Mouse (Mus musculus): Measurements from ENCODE around the gene Mrps12. TPM values are rescaled to one million over a fixed set of nuclear protein-coding genes. Genes with fewer than 3 reads are reported as not detected.
A peak's percentile ranks its signal among the peaks of the same experiment; 100 is the strongest.

The Mrps12 gene
- total and polyA plus RNA-seq, 3 experiments = 126 to 137 TPM; not detected in 1

- no peak for TF ChIP-seq SIN3A (IDR thresholded peaks at IDR 0.05; ENCODE audit: low read length)
- no peak for TF ChIP-seq ZC3H11A (IDR thresholded peaks at IDR 0.05; ENCODE audit: low read depth, low read length)
- TF ChIP-seq NRF1 (IDR thresholded peaks at IDR 0.05; ENCODE audit: insufficient read depth, low read depth, low read length, poor library complexity, severe bottlenecking) = 0 out of 2 replicates have a peak, but pooled peaks have one; percentile 5
- TF ChIP-seq TCF12 (IDR thresholded peaks at IDR 0.05; ENCODE audit: low read depth, low read length) = peak; percentile 24; the same call in 1 of the 2 replicates
- TF ChIP-seq KAT2A (conservative IDR thresholded peaks at IDR 0.05; ENCODE audit: low read depth, low read length) = no peak
- TF ChIP-seq POLR2AphosphoS2 (IDR thresholded peaks at IDR 0.05; ENCODE audit: low read length) = no peak
- no peak; the same call in 1 of the 2 replicates for TF ChIP-seq MXI1 (IDR thresholded peaks at IDR 0.05; ENCODE audit: low read depth, low read length)
- TF ChIP-seq EP300 (IDR thresholded peaks at IDR 0.05; ENCODE audit: low read depth in 1 of 2, low read length in 2 of 2) = peak in 1 of 2 experiments; percentile 24; a peak in 1 of 4 replicates
- TF ChIP-seq MAX (IDR thresholded peaks at IDR 0.05; ENCODE audit: low read length) = no peak
- 0 out of 2 replicates have a peak, but pooled peaks have one; percentile 11 for TF ChIP-seq GATA1 (IDR thresholded peaks at IDR 0.05; ENCODE audit: low read depth, low read length)
- no peak for TF ChIP-seq POLR2A (IDR thresholded peaks at IDR 0.05; ENCODE audit: control insufficient read depth in 1 of 2, insufficient read depth in 1 of 2, low read depth in 1 of 2, low read length in 2 of 2, poor library complexity in 1 of 2)
- peak; percentile 33; the same call in 1 of the 2 replicates for TF ChIP-seq TAL1 (IDR thresholded peaks at IDR 0.05; ENCODE audit: low read length)
- TF ChIP-seq SMC3 (IDR thresholded peaks at IDR 0.05; ENCODE audit: low read depth, low read length) = no peak
- no peak for TF ChIP-seq BHLHE40 (IDR thresholded peaks at IDR 0.05; ENCODE audit: borderline replicate concordance, low read depth, low read length)
- TF ChIP-seq POLR2AphosphoS5 (IDR thresholded peaks at IDR 0.05; ENCODE audit: borderline replicate concordance, low read depth, low read length) = no peak
- no peak for TF ChIP-seq ZMIZ1 (IDR thresholded peaks at IDR 0.05; ENCODE audit: low read depth, low read length)
- Histone ChIP-seq H3K27me3 (ENCODE audit: control insufficient read depth in 1 of 2, insufficient read depth in 2 of 2, low read length in 2 of 2) (no peaks in the 10 kb centered on the region), H3K79me2 (ENCODE audit: control insufficient read depth, insufficient read depth, low read length, poor library complexity) (peaks cover 18% of the 10 kb centered on the region), H3K9me3 (replicated peaks; ENCODE audit: insufficient read depth, low read length) (no peaks in the 10 kb centered on the region), H3K27ac (ENCODE audit: control insufficient read depth, low read depth, low read length) (peak overlapping the region; percentile 95), H3K4me1 (ENCODE audit: control insufficient read depth in 1 of 2, insufficient read depth in 2 of 2, low read length in 2 of 2) (peaks cover 27 to 39% of the 10 kb centered on the region in 2 experiments), H3K36me3 (ENCODE audit: control insufficient read depth in 1 of 2, insufficient read depth in 2 of 2, low read length in 2 of 2) (peaks cover 1 to 32% of the 10 kb centered on the region in 2 experiments; a peak in 3 of 4 replicates), H3K9ac (ENCODE audit: control insufficient read depth, low read depth, low read length, poor library complexity, severe bottlenecking) (peak overlapping the region; percentile 57), H3K4me3 (ENCODE audit: control insufficient read depth in 1 of 2, insufficient read depth in 1 of 2, low read depth in 2 of 2, low read length in 2 of 2) (no peak overlapping the region)
- no peak for DNase-seq (ENCODE audit: low read depth, low spot score)
Measured at GRCm38 (mm10) chr7:28770309-28770708, 28.7 kb upstream of the Mrps12 start.

GRCm38 (mm10) chr7:28769414-28769958 is 27.9 kb upstream of the Mrps12 start:
- Histone ChIP-seq H3K4me3 (ENCODE audit: control insufficient read depth in 1 of 2, insufficient read depth in 1 of 2, low read depth in 2 of 2, low read length in 2 of 2) (peak overlapping the region; percentile 8 to 33; a peak in 3 of 4 replicates), H3K4me1 (ENCODE audit: control insufficient read depth in 1 of 2, insufficient read depth in 2 of 2, low read length in 2 of 2) (peaks cover 27 to 46% of the 10 kb centered on the region in 2 experiments), H3K79me2 (ENCODE audit: control insufficient read depth, insufficient read depth, low read length, poor library complexity) (peaks cover 20% of the 10 kb centered on the region), H3K27ac (ENCODE audit: control insufficient read depth, low read depth, low read length) (peak overlapping the region; percentile 95), H3K36me3 (ENCODE audit: control insufficient read depth in 1 of 2, insufficient read depth in 2 of 2, low read length in 2 of 2) (peaks cover 1 to 32% of the 10 kb centered on the region in 2 experiments; a peak in 3 of 4 replicates), H3K27me3 (ENCODE audit: control insufficient read depth in 1 of 2, insufficient read depth in 2 of 2, low read length in 2 of 2) (no peaks in the 10 kb centered on the region), H3K9ac (ENCODE audit: control insufficient read depth, low read depth, low read length, poor library complexity, severe bottlenecking) (peak overlapping the region; percentile 57), H3K9me3 (replicated peaks; ENCODE audit: insufficient read depth, low read length) (no peaks in the 10 kb centered on the region)
- DNase-seq (ENCODE audit: low read depth, low spot score) = peak; percentile 81
- TF ChIP-seq ETS1 (IDR thresholded peaks at IDR 0.05; ENCODE audit: low read depth, low read length) (peak; percentile 41; the same call in 1 of the 2 replicates), USF1 (IDR thresholded peaks at IDR 0.05; ENCODE audit: low read depth, low read length) (no peak), TAL1 (IDR thresholded peaks at IDR 0.05; ENCODE audit: low read length) (peak; percentile 28), KAT2A (conservative IDR thresholded peaks at IDR 0.05; ENCODE audit: low read depth, low read length) (peak; percentile 14; the same call in 1 of the 2 replicates), POLR2AphosphoS5 (IDR thresholded peaks at IDR 0.05; ENCODE audit: borderline replicate concordance, low read depth, low read length) (no peak), MYB (IDR thresholded peaks at IDR 0.05; ENCODE audit: low read depth, low read length) (no peak), MYC (IDR thresholded peaks at IDR 0.05; ENCODE audit: low read depth, low read length) (peak; percentile 57; the same call in 1 of the 2 replicates), RAD21 (IDR thresholded peaks at IDR 0.05; ENCODE audit: low read depth, low read length) (no peak), RCOR1 (IDR thresholded peaks at IDR 0.05; ENCODE audit: low read depth, low read length) (no peak; the same call in 1 of the 2 replicates), CHD2 (IDR thresholded peaks at IDR 0.05; ENCODE audit: low read length) (no peak), CHD1 (IDR thresholded peaks at IDR 0.05; ENCODE audit: low read depth, low read length) (no peak), BHLHE40 (IDR thresholded peaks at IDR 0.05; ENCODE audit: borderline replicate concordance, low read depth, low read length) (no peak), GATA1 (IDR thresholded peaks at IDR 0.05; ENCODE audit: low read depth, low read length) (peak; percentile 53), JUND (IDR thresholded peaks at IDR 0.05; ENCODE audit: low read depth, low read length) (no peak), UBTF (IDR thresholded peaks at IDR 0.05; ENCODE audit: borderline replicate concordance, insufficient read depth, low read depth, low read length) (no peak), MAFK (IDR thresholded peaks at IDR 0.05; ENCODE audit: borderline replicate concordance, low read depth, low read length) (no peak), EP300 (IDR thresholded peaks at IDR 0.05; ENCODE audit: low read depth in 1 of 2, low read length in 2 of 2) (peak; percentile 7 to 75; a peak in 1 of 4 replicates), ELF1 (IDR thresholded peaks at IDR 0.05; ENCODE audit: low read depth, low read length) (no peak), POLR2AphosphoS2 (IDR thresholded peaks at IDR 0.05; ENCODE audit: low read length) (no peak), SIN3A (IDR thresholded peaks at IDR 0.05; ENCODE audit: low read length) (peak; percentile 65), CTCF (IDR thresholded peaks at IDR 0.05 in 2 of 3, conservative IDR thresholded peaks at IDR 0.05 in 1 of 3; ENCODE audit: control insufficient read depth in 1 of 3, insufficient read depth in 1 of 3, low read depth in 2 of 3, low read length in 3 of 3, poor library complexity in 1 of 3, severe bottlenecking in 1 of 3) (no peak), TCF12 (IDR thresholded peaks at IDR 0.05; ENCODE audit: low read depth, low read length) (peak; percentile 69; the same call in 1 of the 2 replicates)
